Mouse (Mus musculus): ENCODE measurements around the gene Ifi27l2b. TPM values are rescaled to one million over a fixed set of nuclear protein-coding genes. Genes with fewer than 3 reads are reported as not detected.

Gene Ifi27l2b
- total and polyA plus RNA-seq, 2 experiments from 2014 or later: not detected

DNA sequence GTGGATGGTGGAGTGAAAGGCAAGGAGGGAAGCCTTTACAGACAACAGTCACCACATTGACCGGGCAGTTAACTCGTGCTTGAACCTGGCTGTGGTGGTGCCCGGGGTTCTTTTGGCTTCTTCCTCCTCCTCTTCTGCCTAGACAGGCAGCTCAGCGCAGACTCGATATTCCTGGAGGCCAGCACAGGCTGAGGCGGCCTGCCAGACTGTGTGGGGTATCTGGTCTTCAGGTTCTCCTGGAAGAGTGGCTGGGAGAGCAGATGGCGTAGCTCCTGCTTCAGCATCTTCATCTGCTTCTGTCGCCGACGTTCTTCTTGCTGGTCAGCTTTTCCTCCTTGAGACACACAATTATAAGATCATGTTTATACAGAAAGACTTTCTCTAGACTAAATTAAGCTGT is 48.9 kb downstream of the Ifi27l2b start:
- H3K4me3 ChIP-seq (ENCODE audit: low read depth, low read length): no peak overlapping the region
- TF ChIP-seq CTCF (IDR thresholded peaks at IDR 0.05): no peak
- DNase-seq (ENCODE audit: low spot score): no peak
- WGBS: 91% methylated on average over 10 of the region's 10 CpGs
- H3K9ac ChIP-seq (replicated peaks; ENCODE audit: low read length, poor library complexity, severe bottlenecking): no peak overlapping the region
- no peaks in the 10 kb centered on the region for H3K27me3 ChIP-seq (ENCODE audit: insufficient read depth, low read length)
- ATAC-seq (ENCODE audit: low FRiP score): no peak
- H3K36me3 ChIP-seq (ENCODE audit: insufficient read depth, low read length): peaks cover 89% of the 10 kb centered on the region
- H3K4me2 ChIP-seq (ENCODE audit: low read depth, low read length, poor library complexity, severe bottlenecking): no peak overlapping the region
- no peak overlapping the region for H3K27ac ChIP-seq (ENCODE audit: low read depth, low read length)
- no peaks in the 10 kb centered on the region for H3K9me3 ChIP-seq (ENCODE audit: low read length)
- no peaks in the 10 kb centered on the region for H3K4me1 ChIP-seq (ENCODE audit: insufficient read depth, low read length)

DNA sequence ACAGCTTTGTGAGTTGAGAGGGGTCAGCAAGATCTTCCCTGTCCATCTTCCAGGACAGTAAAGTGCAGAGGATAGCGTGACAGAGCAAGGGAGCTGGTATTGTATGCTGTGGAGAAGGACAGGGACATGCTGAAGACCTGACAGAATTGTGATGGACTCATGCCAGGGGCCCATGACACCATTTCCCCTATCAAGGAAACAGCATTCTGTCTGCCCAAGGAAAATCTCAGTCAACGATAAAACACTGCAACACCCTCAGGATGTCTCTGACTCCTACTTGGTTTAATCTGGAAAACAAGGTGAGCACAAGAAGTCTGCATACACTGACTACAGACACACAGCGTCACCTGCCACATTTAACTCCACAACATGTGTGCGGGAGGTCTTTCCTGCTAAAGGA is 49.3 kb downstream of the Ifi27l2b start, which contains the start of gene 9330161L09Rik:
TSS of gene 9330161L09Rik (minus strand) at position 101 of the 400 bp plus-strand sequence.
- Histone ChIP-seq H3K4me2 (ENCODE audit: low read depth, low read length, poor library complexity, severe bottlenecking) (no peak within 1 kb of the TSS), H3K27me3 (ENCODE audit: insufficient read depth, low read length) (no peaks in the 10 kb centered on the region), H3K4me3 (ENCODE audit: low read depth, low read length) (no peak within 1 kb of the TSS), H3K9me3 (ENCODE audit: low read length) (no peaks in the 10 kb centered on the region), H3K27ac (ENCODE audit: low read depth, low read length) (no peak within 1 kb of the TSS), H3K9ac (replicated peaks; ENCODE audit: low read length, poor library complexity, severe bottlenecking) (no peak within 1 kb of the TSS), H3K4me1 (ENCODE audit: insufficient read depth, low read length) (no peaks in the 10 kb centered on the region), H3K36me3 (ENCODE audit: insufficient read depth, low read length) (peaks cover 87% of the 10 kb centered on the region)
- no peak for ATAC-seq (ENCODE audit: low FRiP score)
- TF ChIP-seq CTCF (IDR thresholded peaks at IDR 0.05): no peak
- WGBS: 95% methylated on average over 4 of the region's 4 CpGs
- no peak for DNase-seq (ENCODE audit: low spot score)

DNA sequence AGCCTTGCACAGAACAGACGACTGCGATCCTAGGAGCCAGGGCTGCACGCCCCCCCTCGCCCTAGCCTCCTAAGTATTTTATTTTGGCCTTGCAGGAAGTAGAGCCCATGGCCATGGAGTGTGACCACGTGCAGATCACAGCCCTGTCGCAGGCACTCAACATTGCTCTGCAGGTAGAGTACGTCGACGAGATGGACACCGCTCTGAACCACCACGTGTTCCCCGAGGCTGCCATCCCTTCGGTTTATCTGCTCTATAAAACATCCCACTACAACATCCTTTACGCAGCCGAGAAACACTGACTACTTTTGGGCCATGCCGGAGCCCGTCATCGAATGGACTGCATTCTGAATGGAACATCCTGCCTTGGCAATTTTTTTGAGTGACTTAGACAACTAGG is 52.9 kb downstream of the Ifi27l2b start:
- no peaks in the 10 kb centered on the region for H3K27me3 ChIP-seq (ENCODE audit: insufficient read depth, low read length)
- no peak overlapping the region for H3K9ac ChIP-seq (replicated peaks; ENCODE audit: low read length, poor library complexity, severe bottlenecking)
- DNase-seq (ENCODE audit: low spot score) (no peak), ATAC-seq (ENCODE audit: low FRiP score) (no peak)
- H3K4me2 ChIP-seq (ENCODE audit: low read depth, low read length, poor library complexity, severe bottlenecking): no peak overlapping the region
- H3K36me3 ChIP-seq (ENCODE audit: insufficient read depth, low read length): peaks cover 72% of the 10 kb centered on the region
- no peak overlapping the region for H3K4me3 ChIP-seq (ENCODE audit: low read depth, low read length)
- H3K27ac ChIP-seq (ENCODE audit: low read depth, low read length): no peak overlapping the region
- no peaks in the 10 kb centered on the region for H3K4me1 ChIP-seq (ENCODE audit: insufficient read depth, low read length)
- H3K9me3 ChIP-seq (ENCODE audit: low read length): no peaks in the 10 kb centered on the region
- WGBS: 88% methylated on average over 18 of the region's 18 CpGs
- no peak for TF ChIP-seq CTCF (IDR thresholded peaks at IDR 0.05)

Other genes starting within 250 kb of the Ifi27l2b start
- 0.44 and 2.3 TPM in 2 replicates for gene Prima1, start 215.1 kb downstream of the Ifi27l2b start, total RNA-seq (2014; rRNA removed)
- 0.46 and 1.2 TPM in 2 replicates for gene Prima1, start 215.1 kb downstream of the Ifi27l2b start, polyA plus RNA-seq (2015; fragmentation: Nextera tagmentation; extraction: Ambion mirVana)
- gene Fam181a, start 146.2 kb downstream of the Ifi27l2b start, total RNA-seq (2014; rRNA removed): 11.2 and 14.9 TPM in 2 replicates
- 8.9 and 11.2 TPM in 2 replicates for gene Fam181a, start 146.2 kb downstream of the Ifi27l2b start, polyA plus RNA-seq (2015; fragmentation: Nextera tagmentation; extraction: Ambion mirVana)
- 0.93 and 4.4 TPM in 2 replicates for gene Asb2, start 101.2 kb downstream of the Ifi27l2b start, total RNA-seq (2014; rRNA removed)
- 1.5 and 1.9 TPM in 2 replicates for gene Asb2, start 101.2 kb downstream of the Ifi27l2b start, polyA plus RNA-seq (2015; fragmentation: Nextera tagmentation; extraction: Ambion mirVana)
- 27.2 and 29.6 TPM in 2 replicates for gene Otub2, start 68.5 kb downstream of the Ifi27l2b start, total RNA-seq (2014; rRNA removed)
- 20.6 and 21.0 TPM in 2 replicates for gene Otub2, start 68.5 kb downstream of the Ifi27l2b start, polyA plus RNA-seq (2015; fragmentation: Nextera tagmentation; extraction: Ambion mirVana)
- 9.6 and 9.7 TPM in 2 replicates for gene 9330161L09Rik, start 49.4 kb downstream of the Ifi27l2b start, total RNA-seq (2014; rRNA removed)
- 1.1 and 1.5 TPM in 2 replicates for gene 9330161L09Rik, start 49.4 kb downstream of the Ifi27l2b start, polyA plus RNA-seq (2015; fragmentation: Nextera tagmentation; extraction: Ambion mirVana)
- gene Ddx24, start 31.4 kb downstream of the Ifi27l2b start, total RNA-seq (2014; rRNA removed): 140 and 153 TPM in 2 replicates
- gene Ddx24, start 31.4 kb downstream of the Ifi27l2b start, polyA plus RNA-seq (2015; fragmentation: Nextera tagmentation; extraction: Ambion mirVana): 209 and 245 TPM in 2 replicates
- 16.2 and 24.4 TPM in 2 replicates for gene Ifi27, start 23.0 kb downstream of the Ifi27l2b start, total RNA-seq (2014; rRNA removed)
- 23.3 and 26.2 TPM in 2 replicates for gene Ifi27, start 23.0 kb downstream of the Ifi27l2b start, polyA plus RNA-seq (2015; fragmentation: Nextera tagmentation; extraction: Ambion mirVana)
- 1.7 TPM in 2 replicates for gene Ifi27l2a, start 13.5 kb downstream of the Ifi27l2b start, total RNA-seq (2014; rRNA removed)
- gene Ifi27l2a, start 13.5 kb downstream of the Ifi27l2b start, polyA plus RNA-seq (2015; fragmentation: Nextera tagmentation; extraction: Ambion mirVana): 10.3 and 12.7 TPM in 2 replicates
- 8.4 and 12.6 TPM in 2 replicates for gene Ppp4r4, start 75.1 kb upstream of the Ifi27l2b start, total RNA-seq (2014; rRNA removed)
- gene Ppp4r4, start 75.1 kb upstream of the Ifi27l2b start, polyA plus RNA-seq (2015; fragmentation: Nextera tagmentation; extraction: Ambion mirVana): 3.2 and 3.3 TPM in 2 replicates
- gene Serpina10, start 174.2 kb upstream of the Ifi27l2b start, total RNA-seq (2014; rRNA removed): not detected in 2 replicates
- gene Serpina10, start 174.2 kb upstream of the Ifi27l2b start, polyA plus RNA-seq (2015; fragmentation: Nextera tagmentation; extraction: Ambion mirVana): 0.04 TPM in 1 of 2 replicates, not detected in the other
- gene Serpina6, start 200.0 kb upstream of the Ifi27l2b start, total RNA-seq (2014; rRNA removed): not detected in 2 replicates
- gene Serpina6, start 200.0 kb upstream of the Ifi27l2b start, polyA plus RNA-seq (2015; fragmentation: Nextera tagmentation; extraction: Ambion mirVana): not detected in 2 replicates
- gene Serpina16, start 218.9 kb upstream of the Ifi27l2b start, total RNA-seq (2014; rRNA removed): not detected in 2 replicates
- not detected in 2 replicates for gene Serpina16, start 218.9 kb upstream of the Ifi27l2b start, polyA plus RNA-seq (2015; fragmentation: Nextera tagmentation; extraction: Ambion mirVana)
- gene Serpina1f, start 238.3 kb upstream of the Ifi27l2b start, total RNA-seq (2014; rRNA removed): not detected in 2 replicates
- not detected in 2 replicates for gene Serpina1f, start 238.3 kb upstream of the Ifi27l2b start, polyA plus RNA-seq (2015; fragmentation: Nextera tagmentation; extraction: Ambion mirVana)

Measured in midbrain, postnatal 0 days (tissue).